Mouse (Mus musculus): ENCODE measurements around the gene Sat1. TPM values are rescaled to one million over a fixed set of nuclear protein-coding genes. Genes with fewer than 3 reads are reported as not detected.
"Not testable (repeated sequence)": the region's sequence is repeated elsewhere in the genome, so short reads cannot be mapped to it uniquely, and the experiment has no call there.

Sat1 gene
- polyA plus RNA-seq (2014; fragmentation: Nextera tagmentation; extraction: Ambion mirVana), result 83.3 and 87.5 TPM in 2 replicates

DNA sequence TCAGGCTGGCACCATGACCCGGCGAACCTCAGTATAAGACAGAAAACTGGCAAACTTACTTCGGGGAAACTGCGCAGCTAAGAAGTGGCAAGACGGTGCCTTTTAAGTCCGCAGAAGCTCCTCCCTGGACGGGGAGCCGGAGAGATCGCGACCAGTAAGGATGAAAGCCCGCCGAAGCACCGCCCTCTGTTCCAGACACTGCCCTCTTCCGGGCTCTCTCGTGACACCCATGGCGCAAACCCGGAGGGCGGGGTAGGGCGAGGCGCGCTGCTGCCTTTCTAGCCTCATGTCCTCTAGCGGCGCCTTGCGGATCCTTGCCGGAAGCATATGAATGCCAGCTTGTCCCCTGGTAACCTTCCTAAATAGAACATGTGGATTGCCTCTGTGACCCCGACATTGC lies at the start of gene Sat1:
TSS of gene Sat1 (minus strand) at position 179 of the 400 bp plus-strand sequence.
- Histone ChIP-seq H3K4me3 (ENCODE audit: low read depth, low read length) (peak within 1 kb of the TSS; percentile 41), H3K27me3 (ENCODE audit: control insufficient read depth, insufficient read depth, low read length) (no peaks in the 10 kb centered on the region), H3K9me3 (ENCODE audit: control insufficient read depth, low read length) (no peaks in the 10 kb centered on the region), H3K9ac (ENCODE audit: low read length) (peak within 1 kb of the TSS; percentile 60), H3K27ac (ENCODE audit: low read depth, low read length) (no peak within 1 kb of the TSS), H3K36me3 (ENCODE audit: control insufficient read depth, insufficient read depth, low read length) (no peaks in the 10 kb centered on the region), H3K4me1 (ENCODE audit: control insufficient read depth, insufficient read depth, low read length) (no peaks in the 10 kb centered on the region), H3K4me2 (peak within 1 kb of the TSS; percentile 44)
- peak; percentile 96 for DNase-seq (ENCODE audit: low spot score, missing footprints)
- peak; percentile 99 for ATAC-seq (ENCODE audit: low FRiP score)
- 13% methylated on average over 26 of the region's 26 CpGs for WGBS

DNA sequence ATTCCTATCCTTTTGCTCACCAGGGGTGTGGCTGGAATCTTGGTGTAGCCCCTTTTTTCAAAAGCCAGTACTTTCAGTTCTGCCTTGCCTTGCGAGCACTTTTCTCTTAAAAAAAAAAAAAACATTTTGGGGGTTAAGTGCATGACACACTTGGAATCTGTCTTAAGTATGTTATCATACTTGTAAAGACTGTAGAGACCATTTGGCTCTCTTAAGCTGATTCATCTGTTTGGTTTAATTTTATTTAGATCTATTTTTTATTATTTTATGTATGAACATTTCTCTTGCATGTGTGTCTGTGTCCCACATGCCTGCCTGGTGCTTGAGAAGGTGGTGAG lies 46.6 kb upstream of the Sat1 start:
- no peaks in the 10 kb centered on the region for H3K36me3 ChIP-seq (ENCODE audit: control insufficient read depth, insufficient read depth, low read length)
- H3K9ac ChIP-seq (ENCODE audit: low read length), result no peak overlapping the region
- ATAC-seq (ENCODE audit: low FRiP score) (no peak), DNase-seq (ENCODE audit: low spot score, missing footprints) (no peak)
- no peaks in the 10 kb centered on the region for H3K27me3 ChIP-seq (ENCODE audit: control insufficient read depth, insufficient read depth, low read length)
- 30% methylated on average over 1 of the region's 1 CpGs for WGBS
- H3K27ac ChIP-seq (ENCODE audit: low read depth, low read length), result no peak overlapping the region
- peak overlapping the region; percentile 42 for H3K4me3 ChIP-seq (ENCODE audit: low read depth, low read length)
- H3K9me3 ChIP-seq (ENCODE audit: control insufficient read depth, low read length), result no peaks in the 10 kb centered on the region
- peak overlapping the region; percentile 50 for H3K4me2 ChIP-seq
- no peaks in the 10 kb centered on the region for H3K4me1 ChIP-seq (ENCODE audit: control insufficient read depth, insufficient read depth, low read length)

DNA sequence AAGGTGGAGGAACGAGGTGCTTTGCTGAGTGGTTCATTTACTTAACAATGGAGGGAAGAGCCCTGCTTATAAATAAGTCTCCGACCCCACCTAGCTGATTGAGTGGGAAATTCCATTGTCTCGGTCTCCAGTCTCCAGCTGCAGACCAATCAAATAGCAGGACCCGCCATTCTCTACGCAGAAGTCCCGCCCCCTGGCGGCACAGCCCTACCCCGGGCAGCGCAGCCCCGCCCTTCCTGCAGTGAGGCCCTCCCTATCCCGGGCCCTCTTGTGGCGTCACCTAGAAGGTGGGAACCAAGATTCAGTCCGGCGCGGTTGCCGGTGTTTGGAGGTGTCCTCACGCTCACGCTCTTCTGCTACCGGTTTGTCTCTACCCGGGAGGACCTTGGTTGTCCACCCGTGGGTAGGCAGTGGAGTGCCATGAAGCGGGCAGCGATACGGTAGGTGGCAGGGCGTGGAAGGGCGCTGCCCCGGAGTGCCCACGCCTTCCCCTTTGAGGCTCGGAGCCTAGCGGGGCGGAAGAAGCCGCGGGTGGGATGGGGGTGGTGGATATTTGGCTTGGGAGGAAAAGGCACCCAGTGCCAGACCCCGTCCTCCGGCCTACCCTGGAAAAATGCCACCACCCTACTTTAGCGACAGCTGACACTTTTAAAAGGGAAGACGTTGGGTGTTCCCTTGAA lies 46.1 kb upstream of the Sat1 start, which contains the start of gene Acot9:
TSS of gene Acot9 (plus strand) at position 209 of the 680 bp plus-strand sequence.
- ATAC-seq (ENCODE audit: low FRiP score), result peak; percentile 100
- Histone ChIP-seq H3K27me3 (ENCODE audit: control insufficient read depth, insufficient read depth, low read length) (no peaks in the 10 kb centered on the region), H3K4me1 (ENCODE audit: control insufficient read depth, insufficient read depth, low read length) (no peaks in the 10 kb centered on the region), H3K4me2 (peak within 1 kb of the TSS; percentile 50), H3K27ac (ENCODE audit: low read depth, low read length) (no peak within 1 kb of the TSS), H3K9me3 (ENCODE audit: control insufficient read depth, low read length) (no peaks in the 10 kb centered on the region), H3K4me3 (ENCODE audit: low read depth, low read length) (peak within 1 kb of the TSS; percentile 42), H3K36me3 (ENCODE audit: control insufficient read depth, insufficient read depth, low read length) (no peaks in the 10 kb centered on the region), H3K9ac (ENCODE audit: low read length) (peak within 1 kb of the TSS; percentile 44; the same call in 1 of the 2 replicates)
- DNase-seq (ENCODE audit: low spot score, missing footprints), result peak; percentile 92
- WGBS, result 17% methylated on average over 35 of the region's 37 CpGs

DNA sequence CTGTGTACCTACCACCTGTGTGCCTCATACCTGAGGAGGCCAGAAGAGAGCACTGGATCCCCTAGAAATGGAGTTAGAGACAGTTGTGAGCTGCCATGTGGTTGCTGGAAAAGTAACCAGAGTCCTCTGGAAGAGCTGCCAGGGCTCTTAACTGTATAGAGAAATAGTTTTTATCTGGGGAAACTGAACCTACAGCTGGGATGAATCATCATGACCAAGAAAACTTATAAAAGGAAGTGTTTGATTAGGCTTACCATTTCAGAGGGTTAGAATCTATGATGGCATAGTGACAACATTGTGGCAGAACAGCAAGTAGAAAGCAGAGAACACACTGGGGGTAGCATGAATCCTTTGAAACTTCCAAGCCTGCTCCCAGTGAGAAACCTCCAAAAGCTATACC lies 40.6 kb upstream of the Sat1 start:
- H3K36me3 ChIP-seq (ENCODE audit: control insufficient read depth, insufficient read depth, low read length), result no peaks in the 10 kb centered on the region
- no peak overlapping the region for H3K4me2 ChIP-seq
- no peak for DNase-seq (ENCODE audit: low spot score, missing footprints)
- H3K9ac ChIP-seq (ENCODE audit: low read length), result no peak overlapping the region
- no peak for ATAC-seq (ENCODE audit: low FRiP score)
- H3K4me3 ChIP-seq (ENCODE audit: low read depth, low read length), result no peak overlapping the region
- no peak overlapping the region for H3K27ac ChIP-seq (ENCODE audit: low read depth, low read length)
- no peaks in the 10 kb centered on the region for H3K9me3 ChIP-seq (ENCODE audit: control insufficient read depth, low read length)
- no peaks in the 10 kb centered on the region for H3K4me1 ChIP-seq (ENCODE audit: control insufficient read depth, insufficient read depth, low read length)
- H3K27me3 ChIP-seq (ENCODE audit: control insufficient read depth, insufficient read depth, low read length), result no peaks in the 10 kb centered on the region

DNA sequence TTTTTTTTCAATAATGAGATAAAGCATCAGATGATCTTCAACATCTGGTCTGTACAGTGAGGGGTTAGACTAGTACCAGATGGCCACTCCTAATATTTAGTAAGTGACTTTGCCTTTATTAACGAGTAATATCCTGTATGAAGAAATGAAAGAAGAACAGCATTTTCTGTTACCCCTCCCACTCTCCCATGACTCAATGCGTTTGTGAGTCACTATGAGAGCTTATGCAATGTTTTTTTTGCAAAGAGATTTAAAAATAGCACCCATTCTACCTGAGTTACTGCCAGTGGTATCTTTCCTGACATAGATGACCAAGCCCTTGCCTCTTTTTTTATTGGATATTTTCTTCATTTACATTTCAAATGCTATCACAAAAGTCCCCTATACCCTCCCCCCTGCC lies 2.0 kb upstream of the Sat1 start:
- Histone ChIP-seq H3K27ac (ENCODE audit: low read depth, low read length) (no peak overlapping the region), H3K4me3 (ENCODE audit: low read depth, low read length) (no peak overlapping the region), H3K9me3 (ENCODE audit: control insufficient read depth, low read length) (no peaks in the 10 kb centered on the region), H3K4me1 (ENCODE audit: control insufficient read depth, insufficient read depth, low read length) (no peaks in the 10 kb centered on the region), H3K4me2 (no peak overlapping the region), H3K36me3 (ENCODE audit: control insufficient read depth, insufficient read depth, low read length) (no peaks in the 10 kb centered on the region), H3K9ac (ENCODE audit: low read length) (no peak overlapping the region), H3K27me3 (ENCODE audit: control insufficient read depth, insufficient read depth, low read length) (no peaks in the 10 kb centered on the region)
- DNase-seq (ENCODE audit: low spot score, missing footprints) (no peak), ATAC-seq (ENCODE audit: low FRiP score) (no peak)
- 85% methylated on average over 2 of the region's 2 CpGs for WGBS

DNA sequence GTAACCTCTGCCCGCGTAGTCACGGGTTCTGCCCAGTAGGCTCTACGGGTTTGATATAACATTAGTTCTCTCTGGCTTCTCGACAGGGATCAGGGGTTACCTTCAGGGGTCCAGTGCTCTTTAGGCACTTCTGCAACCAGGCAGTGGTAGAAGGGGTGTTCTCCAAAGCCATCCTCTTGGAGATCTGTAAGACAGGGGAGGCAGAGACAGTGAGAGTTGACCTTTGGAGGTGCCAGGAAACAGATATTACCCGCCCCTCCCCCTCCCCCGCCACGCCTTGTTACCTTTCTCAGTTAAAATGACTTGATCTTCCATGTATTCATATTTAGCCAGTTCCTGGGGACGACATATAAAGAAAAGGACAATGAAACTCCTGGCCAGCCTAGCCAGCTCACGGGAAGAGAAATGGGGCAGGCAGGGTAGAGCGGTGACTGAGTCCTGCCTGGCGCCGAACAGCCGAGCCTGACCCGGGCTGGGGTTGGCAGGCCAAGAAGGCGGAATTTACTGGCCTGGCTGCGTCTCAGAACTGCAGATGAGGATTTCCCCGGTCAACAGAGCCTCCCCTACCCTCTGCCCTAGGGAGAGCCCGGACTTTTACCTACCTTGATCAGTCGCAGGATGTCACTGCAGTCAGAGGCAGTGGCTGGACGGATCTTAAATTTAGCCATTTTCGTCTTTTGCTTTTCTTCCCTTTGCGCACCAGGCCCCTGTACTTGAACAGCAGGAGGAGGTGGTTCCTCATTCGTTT lies 574 bp downstream of the Sat1 start:
- H3K27me3 ChIP-seq (ENCODE audit: control insufficient read depth, insufficient read depth, low read length), result no peaks in the 10 kb centered on the region
- peak overlapping the region; percentile 60 for H3K9ac ChIP-seq (ENCODE audit: low read length)
- no peaks in the 10 kb centered on the region for H3K4me1 ChIP-seq (ENCODE audit: control insufficient read depth, insufficient read depth, low read length)
- H3K36me3 ChIP-seq (ENCODE audit: control insufficient read depth, insufficient read depth, low read length), result no peaks in the 10 kb centered on the region
- no peak overlapping the region for H3K27ac ChIP-seq (ENCODE audit: low read depth, low read length)
- H3K9me3 ChIP-seq (ENCODE audit: control insufficient read depth, low read length), result no peaks in the 10 kb centered on the region
- DNase-seq (ENCODE audit: low spot score, missing footprints) (peak; percentile 88), ATAC-seq (ENCODE audit: low FRiP score) (peak; percentile 74)
- peak overlapping the region; percentile 44 for H3K4me2 ChIP-seq
- WGBS, result 30% methylated on average over 21 of the region's 24 CpGs
- H3K4me3 ChIP-seq (ENCODE audit: low read depth, low read length), result peak overlapping the region; percentile 41

DNA sequence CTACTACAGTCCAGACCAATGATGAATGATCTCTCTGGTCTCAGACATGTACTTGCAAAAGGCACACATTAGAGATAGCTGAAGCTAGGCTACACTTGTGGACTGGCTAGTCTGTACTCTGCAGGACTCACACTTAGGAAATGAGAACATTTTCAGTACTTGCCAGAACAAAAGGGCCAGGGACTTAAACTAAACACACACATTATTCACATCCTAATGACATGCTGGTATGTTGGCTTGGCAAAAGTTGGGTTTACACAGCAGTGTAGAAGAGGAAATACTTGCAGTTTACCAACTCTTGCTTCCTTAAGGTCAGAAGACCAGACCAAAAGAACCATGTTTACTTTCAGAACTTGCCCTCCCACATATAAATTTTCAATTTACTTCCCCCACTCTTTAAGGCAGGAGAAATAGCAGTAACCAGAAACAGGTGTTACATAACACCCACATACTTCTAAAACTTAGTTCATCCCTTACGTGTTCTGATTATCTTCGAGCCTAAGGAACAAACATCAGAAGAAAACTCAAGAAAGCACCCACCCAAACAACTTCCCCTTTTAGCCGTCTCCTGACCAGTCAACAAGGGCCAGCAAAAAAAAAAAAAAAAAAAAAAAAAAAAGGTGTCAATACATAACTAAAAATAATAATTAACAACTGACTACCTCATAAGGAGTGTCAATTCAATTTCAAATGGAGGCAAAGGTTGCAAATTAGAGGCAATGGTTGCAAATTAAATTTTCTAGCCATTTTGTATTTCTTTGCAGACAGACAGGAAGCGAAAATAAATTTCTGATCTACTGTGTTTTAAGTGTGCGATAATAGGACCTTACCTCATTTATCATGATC lies 1.7 kb downstream of the Sat1 start:
- DNase-seq (ENCODE audit: low spot score, missing footprints) (no peak), ATAC-seq (ENCODE audit: low FRiP score) (no peak)
- no peak overlapping the region for H3K9ac ChIP-seq (ENCODE audit: low read length)

DNA sequence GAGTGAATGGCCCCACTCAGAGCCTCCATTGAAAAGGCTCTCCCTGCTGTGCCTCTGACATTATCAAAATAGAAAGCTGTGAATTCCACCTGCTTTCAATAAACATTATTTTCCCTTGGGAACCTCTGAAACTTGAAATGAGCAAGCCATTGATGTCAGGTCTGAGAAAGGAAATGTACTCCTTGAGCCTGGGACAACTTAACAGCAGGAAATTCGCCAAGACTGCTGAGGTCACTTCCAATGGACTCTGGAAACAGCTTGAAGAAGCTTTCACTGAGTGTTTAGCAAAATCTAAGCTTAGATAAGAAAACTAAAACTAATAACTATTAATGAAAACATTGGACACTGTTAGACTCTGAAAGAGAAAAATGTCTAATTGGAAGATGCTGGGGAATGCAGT lies 7.6 kb downstream of the Sat1 start:
- Histone ChIP-seq H3K27ac (ENCODE audit: low read depth, low read length) (no peak overlapping the region), H3K4me1 (ENCODE audit: control insufficient read depth, insufficient read depth, low read length) (no peaks in the 10 kb centered on the region), H3K9ac (ENCODE audit: low read length) (no peak overlapping the region), H3K36me3 (ENCODE audit: control insufficient read depth, insufficient read depth, low read length) (no peaks in the 10 kb centered on the region), H3K27me3 (ENCODE audit: control insufficient read depth, insufficient read depth, low read length) (no peaks in the 10 kb centered on the region), H3K4me3 (ENCODE audit: low read depth, low read length) (no peak overlapping the region), H3K9me3 (ENCODE audit: control insufficient read depth, low read length) (no peaks in the 10 kb centered on the region), H3K4me2 (no peak overlapping the region)
- ATAC-seq (ENCODE audit: low FRiP score), result no peak
- DNase-seq (ENCODE audit: low spot score, missing footprints), result no peak
- WGBS, result 25% methylated on average over 1 of the region's 1 CpGs

More for the DNA sequence above, 1.7 kb downstream of the Sat1 start:
- no peak overlapping the region for H3K27ac ChIP-seq (ENCODE audit: low read depth, low read length)
- H3K36me3 ChIP-seq (ENCODE audit: control insufficient read depth, insufficient read depth, low read length), result no peaks in the 10 kb centered on the region
- H3K4me1 ChIP-seq (ENCODE audit: control insufficient read depth, insufficient read depth, low read length), result no peaks in the 10 kb centered on the region
- H3K9me3 ChIP-seq (ENCODE audit: control insufficient read depth, low read length), result no peaks in the 10 kb centered on the region
- no peak overlapping the region for H3K4me3 ChIP-seq (ENCODE audit: low read depth, low read length)
- H3K4me2 ChIP-seq, result no peak overlapping the region
- WGBS, result 89% methylated on average over 5 of the region's 5 CpGs
- no peaks in the 10 kb centered on the region for H3K27me3 ChIP-seq (ENCODE audit: control insufficient read depth, insufficient read depth, low read length)

DNA sequence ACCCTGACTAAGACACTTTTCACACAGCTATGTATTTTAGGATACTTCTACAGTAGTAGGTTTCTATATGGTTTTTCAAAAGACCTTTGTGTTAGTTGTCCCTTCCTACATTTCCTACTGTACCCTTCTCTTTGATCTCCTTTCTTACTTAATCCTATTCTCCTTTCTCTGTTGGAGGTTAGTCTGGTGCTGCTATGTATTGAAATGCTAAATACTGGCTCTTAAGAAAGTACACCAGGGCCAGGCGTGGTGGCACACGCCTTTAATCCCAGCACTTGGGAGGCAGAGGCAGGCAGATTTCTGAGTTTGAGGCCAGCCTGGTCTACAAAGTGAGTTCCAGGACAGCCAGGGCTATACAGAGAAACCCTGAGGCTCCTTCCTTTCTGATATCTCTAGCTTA lies 10.8 kb downstream of the Sat1 start:
- WGBS, result 65% methylated on average over 2 of the region's 2 CpGs
- not testable (repeated sequence) for H3K9me3 ChIP-seq (ENCODE audit: control insufficient read depth, low read length); DNase-seq (ENCODE audit: low spot score, missing footprints)

More for the DNA sequence above, 10.8 kb downstream of the Sat1 start:
- H3K27me3 ChIP-seq (ENCODE audit: control insufficient read depth, insufficient read depth, low read length); H3K4me3 ChIP-seq (ENCODE audit: low read depth, low read length); H3K4me2 ChIP-seq; H3K4me1 ChIP-seq (ENCODE audit: control insufficient read depth, insufficient read depth, low read length); ATAC-seq (ENCODE audit: low FRiP score); H3K27ac ChIP-seq (ENCODE audit: low read depth, low read length); H3K36me3 ChIP-seq (ENCODE audit: control insufficient read depth, insufficient read depth, low read length); H3K9ac ChIP-seq (ENCODE audit: low read length): not testable (repeated sequence)

Data from midbrain, embryonic 11.5 days (tissue).